Mouse (Mus musculus): Measurements from ENCODE around the gene Asb16. TPM values are rescaled to one million over a fixed set of nuclear protein-coding genes. Genes with fewer than 3 reads are reported as not detected.

Asb16 gene
- total and polyA plus RNA-seq, 3 experiments = 0.74 to 1.1 (median 0.89) TPM

GRCm38 (mm10) chr11:102288913-102289312 is 20.4 kb downstream of the Asb16 start:
- no peak for DNase-seq
- TF ChIP-seq POLR2A (IDR thresholded peaks at IDR 0.05; ENCODE audit: insufficient read depth, low read depth, low read length) (no peak), CTCF (IDR thresholded peaks at IDR 0.05) (no peak), EP300 (IDR thresholded peaks at IDR 0.05; ENCODE audit: insufficient read depth, low read depth, low read length) (no peak)
- 70% methylated on average over 2 of the region's 2 CpGs for whole genome bisulfite sequencing

GRCm38 (mm10) chr11:102289511-102290100 is 21.1 kb downstream of the Asb16 start:
- Histone ChIP-seq H3K4me3 (no peak overlapping the region), H3K27ac (no peak overlapping the region), H3K36me3 (ENCODE audit: control insufficient read depth, insufficient read depth, low read length) (no peaks in the 10 kb centered on the region), H3K27me3 (ENCODE audit: control insufficient read depth, insufficient read depth, low read length) (no peaks in the 10 kb centered on the region), H3K4me1 (ENCODE audit: control insufficient read depth, insufficient read depth, low read length) (no peaks in the 10 kb centered on the region), H3K79me2 (replicated peaks; ENCODE audit: control insufficient read depth, insufficient read depth, low read length) (no peaks in the 10 kb centered on the region), H3K9ac (ENCODE audit: low read depth, low read length) (no peak overlapping the region)
- intact Hi-C loops (cut with DNase I) = loop anchor here (5.0 kb wide), 1 partner anchor 268 kb away; the partner anchor contains the start of gene Gpatch8
- WGBS = 67% methylated on average over 6 of the region's 6 CpGs
- DNase-seq = no peak
- TF ChIP-seq EP300 (IDR thresholded peaks at IDR 0.05; ENCODE audit: insufficient read depth, low read depth, low read length) = no peak
- TF ChIP-seq CTCF (IDR thresholded peaks at IDR 0.05) = no peak
- TF ChIP-seq POLR2A (IDR thresholded peaks at IDR 0.05; ENCODE audit: insufficient read depth, low read depth, low read length) = no peak

More at GRCm38 (mm10) chr11:102288913-102289312, 20.4 kb downstream of the Asb16 start:
- no peaks in the 10 kb centered on the region for H3K4me1 ChIP-seq (ENCODE audit: control insufficient read depth, insufficient read depth, low read length)
- H3K9ac ChIP-seq (ENCODE audit: low read depth, low read length) = no peak overlapping the region
- no peaks in the 10 kb centered on the region for H3K36me3 ChIP-seq (ENCODE audit: control insufficient read depth, insufficient read depth, low read length)
- intact Hi-C loops (cut with DNase I) = no loop called here
- H3K27ac ChIP-seq = no peak overlapping the region
- H3K4me3 ChIP-seq = no peak overlapping the region
- no peaks in the 10 kb centered on the region for H3K27me3 ChIP-seq (ENCODE audit: control insufficient read depth, insufficient read depth, low read length)
- H3K79me2 ChIP-seq (replicated peaks; ENCODE audit: control insufficient read depth, insufficient read depth, low read length) = no peaks in the 10 kb centered on the region

- H3K36me3 ChIP-seq (ENCODE audit: control insufficient read depth, insufficient read depth, low read length) = no peaks in the 10 kb centered on the region
- no peaks in the 10 kb centered on the region for H3K79me2 ChIP-seq (replicated peaks; ENCODE audit: control insufficient read depth, insufficient read depth, low read length)
- no peak overlapping the region for H3K27ac ChIP-seq
- 94% methylated on average over 4 of the region's 4 CpGs for WGBS
- H3K4me3 ChIP-seq = no peak overlapping the region
- no peaks in the 10 kb centered on the region for H3K27me3 ChIP-seq (ENCODE audit: control insufficient read depth, insufficient read depth, low read length)
- intact Hi-C loops (cut with DNase I) = loop anchor here (5.0 kb wide), 1 partner anchor 267 kb away; the partner anchor contains the start of gene Gpatch8
- no peak for DNase-seq
- TF ChIP-seq CTCF (IDR thresholded peaks at IDR 0.05) (no peak), EP300 (IDR thresholded peaks at IDR 0.05; ENCODE audit: insufficient read depth, low read depth, low read length) (no peak), POLR2A (IDR thresholded peaks at IDR 0.05; ENCODE audit: insufficient read depth, low read depth, low read length) (no peak)
- H3K4me1 ChIP-seq (ENCODE audit: control insufficient read depth, insufficient read depth, low read length) = no peaks in the 10 kb centered on the region
- H3K9ac ChIP-seq (ENCODE audit: low read depth, low read length) = no peak overlapping the region
Measured at GRCm38 (mm10) chr11:102290141-102290540, 21.6 kb downstream of the Asb16 start.

GRCm38 (mm10) chr11:102291051-102291535 is 22.6 kb downstream of the Asb16 start:
- no peak overlapping the region for H3K4me3 ChIP-seq
- no peak overlapping the region for H3K9ac ChIP-seq (ENCODE audit: low read depth, low read length)
- no peaks in the 10 kb centered on the region for H3K79me2 ChIP-seq (replicated peaks; ENCODE audit: control insufficient read depth, insufficient read depth, low read length)
- no peaks in the 10 kb centered on the region; the same call in 1 of the 2 replicates for H3K4me1 ChIP-seq (ENCODE audit: control insufficient read depth, insufficient read depth, low read length)
- peak in 1 of 2 experiments; percentile 29 for DNase-seq
- no peaks in the 10 kb centered on the region for H3K27me3 ChIP-seq (ENCODE audit: control insufficient read depth, insufficient read depth, low read length)
- 79% methylated on average over 11 of the region's 11 CpGs for WGBS
- no peaks in the 10 kb centered on the region for H3K36me3 ChIP-seq (ENCODE audit: control insufficient read depth, insufficient read depth, low read length)
- TF ChIP-seq EP300 (IDR thresholded peaks at IDR 0.05; ENCODE audit: insufficient read depth, low read depth, low read length) (no peak), POLR2A (IDR thresholded peaks at IDR 0.05; ENCODE audit: insufficient read depth, low read depth, low read length) (no peak), CTCF (IDR thresholded peaks at IDR 0.05) (no peak)
- H3K27ac ChIP-seq = no peak overlapping the region
- intact Hi-C loops (cut with DNase I) = loop anchor here (5.0 kb wide), 1 partner anchor 266 kb away; the partner anchor contains the start of gene Gpatch8

GRCm38 (mm10) chr11:102293971-102294370 is 25.4 kb downstream of the Asb16 start:
- TF ChIP-seq CTCF (IDR thresholded peaks at IDR 0.05) (no peak), EP300 (IDR thresholded peaks at IDR 0.05; ENCODE audit: insufficient read depth, low read depth, low read length) (no peak), POLR2A (IDR thresholded peaks at IDR 0.05; ENCODE audit: insufficient read depth, low read depth, low read length) (no peak)
- H3K4me3 ChIP-seq = no peak overlapping the region
- no peaks in the 10 kb centered on the region for H3K27me3 ChIP-seq (ENCODE audit: control insufficient read depth, insufficient read depth, low read length)
- no peak overlapping the region for H3K27ac ChIP-seq
- DNase-seq = no peak
- intact Hi-C loops (cut with DNase I) = loop anchor here (5.0 kb wide), 1 partner anchor 263 kb away; the partner anchor contains the start of gene Gpatch8
- H3K9ac ChIP-seq (ENCODE audit: low read depth, low read length) = no peak overlapping the region
- H3K36me3 ChIP-seq (ENCODE audit: control insufficient read depth, insufficient read depth, low read length) = no peaks in the 10 kb centered on the region
- H3K4me1 ChIP-seq (ENCODE audit: control insufficient read depth, insufficient read depth, low read length) = peaks cover 2% of the 10 kb centered on the region
- WGBS = 93% methylated on average over 13 of the region's 13 CpGs
- no peaks in the 10 kb centered on the region for H3K79me2 ChIP-seq (replicated peaks; ENCODE audit: control insufficient read depth, insufficient read depth, low read length)

GRCm38 (mm10) chr11:102294416-102294815 is 25.9 kb downstream of the Asb16 start:
- Histone ChIP-seq H3K4me1 (ENCODE audit: control insufficient read depth, insufficient read depth, low read length) (peaks cover 2% of the 10 kb centered on the region), H3K27ac (no peak overlapping the region), H3K79me2 (replicated peaks; ENCODE audit: control insufficient read depth, insufficient read depth, low read length) (no peaks in the 10 kb centered on the region), H3K36me3 (ENCODE audit: control insufficient read depth, insufficient read depth, low read length) (no peaks in the 10 kb centered on the region), H3K4me3 (no peak overlapping the region), H3K9ac (ENCODE audit: low read depth, low read length) (no peak overlapping the region), H3K27me3 (ENCODE audit: control insufficient read depth, insufficient read depth, low read length) (no peaks in the 10 kb centered on the region)
- DNase-seq = peak in 1 of 2 experiments; percentile 23
- intact Hi-C loops (cut with DNase I) = loop anchor here (5.0 kb wide), 1 partner anchor 263 kb away; the partner anchor contains the start of gene Gpatch8
- TF ChIP-seq POLR2A (IDR thresholded peaks at IDR 0.05; ENCODE audit: insufficient read depth, low read depth, low read length) (no peak), CTCF (IDR thresholded peaks at IDR 0.05) (no peak)
- 74% methylated on average over 5 of the region's 5 CpGs for WGBS

Measured in heart, adult 2 months (tissue).